Mouse (Mus musculus) right cerebral cortex, adult 2 months (tissue): Measurements from ENCODE around the gene Qtrt1.
"Not testable (repeated sequence)": the region's sequence is repeated elsewhere in the genome, so short reads cannot be mapped to it uniquely, and the experiment has no call there.

Source experiments
- DNase-seq, 2 experiments: peaks; one replicate each; pipeline ENCODE4 v3.0.0; 2021 to 2022; ENCODE audit warnings: low spot score in 2 of 2

The Qtrt1 gene

DNA sequence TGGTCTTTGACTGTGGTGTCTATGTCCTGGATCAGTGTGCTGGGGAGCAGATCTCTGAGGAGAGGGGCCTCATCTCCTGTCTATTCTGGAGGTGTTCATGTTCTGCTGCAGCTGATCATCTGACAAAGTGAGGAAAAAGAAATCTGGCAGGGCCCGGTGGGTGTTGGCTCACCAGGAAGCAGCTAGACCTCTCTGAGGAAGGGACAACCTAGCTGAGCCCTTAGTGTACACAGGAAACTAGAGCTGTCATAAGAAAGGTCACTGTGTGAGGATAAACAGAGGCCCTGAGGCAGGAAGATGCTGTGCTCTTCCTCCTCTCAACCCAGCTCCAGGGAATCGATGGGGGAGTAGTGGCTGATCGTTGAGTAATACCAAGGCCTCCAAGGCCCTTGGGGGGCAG lies 38.6 kb downstream of the Qtrt1 start:
- no peak for DNase-seq

DNA sequence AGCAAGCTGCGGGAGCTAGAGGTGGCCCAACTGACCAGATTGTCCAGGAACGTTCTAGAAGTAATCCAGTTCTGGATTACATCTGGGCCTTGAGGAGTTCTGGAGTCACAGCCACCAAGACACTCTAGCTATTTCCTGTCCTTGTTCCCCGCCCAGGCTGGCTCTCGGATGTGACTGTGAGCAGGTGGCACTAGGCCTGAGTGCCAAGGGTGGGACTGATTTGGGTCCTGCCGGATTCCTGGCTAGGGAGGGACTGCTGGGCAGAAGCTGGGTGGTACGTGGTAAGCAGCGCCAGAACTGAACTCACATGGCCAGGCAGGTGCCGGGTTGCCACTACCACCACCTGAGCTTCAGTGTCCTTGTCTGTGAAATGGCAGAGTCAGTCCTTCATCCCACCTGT lies 39.8 kb downstream of the Qtrt1 start:
- no peak for DNase-seq

DNA sequence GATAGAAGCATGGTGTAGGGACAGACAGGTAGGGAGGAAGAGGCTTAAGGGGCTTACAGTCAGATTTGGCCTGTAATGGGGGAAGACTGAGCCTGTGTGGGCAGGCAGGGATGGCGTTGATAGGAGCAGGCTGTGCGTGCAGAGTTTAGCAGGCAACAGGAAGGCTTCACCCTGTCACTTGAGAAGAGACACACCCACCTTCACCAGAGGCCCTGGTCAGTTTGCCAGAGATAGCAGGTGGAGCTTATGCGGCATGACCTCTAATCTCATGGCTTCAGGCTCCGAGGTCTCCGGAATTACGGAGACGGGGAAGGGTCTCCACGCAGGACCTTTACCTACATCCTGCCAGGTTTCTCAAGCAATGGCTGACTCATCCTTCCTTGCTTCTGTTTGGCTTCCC lies 40.2 kb downstream of the Qtrt1 start:
- no peak for DNase-seq

DNA sequence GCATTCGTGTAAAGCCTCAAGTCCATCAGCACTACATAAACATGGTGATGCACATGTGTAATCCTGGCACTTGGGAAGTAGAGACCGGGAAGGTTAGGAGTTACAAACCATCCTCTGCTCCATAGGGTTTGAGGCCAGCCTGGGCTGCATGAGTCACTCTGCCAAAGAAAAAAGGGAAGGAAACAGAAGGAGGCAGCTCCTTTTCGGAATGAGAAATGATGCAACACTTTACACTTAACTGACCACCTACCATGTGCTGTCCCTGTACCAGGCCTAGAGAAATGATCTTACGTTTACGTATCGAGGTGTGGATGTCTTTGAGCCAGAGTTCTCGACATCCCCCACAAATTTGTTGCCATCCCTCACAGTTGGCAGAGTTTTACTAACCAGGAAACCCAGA lies 41.4 kb downstream of the Qtrt1 start:
- no peak for DNase-seq

DNA sequence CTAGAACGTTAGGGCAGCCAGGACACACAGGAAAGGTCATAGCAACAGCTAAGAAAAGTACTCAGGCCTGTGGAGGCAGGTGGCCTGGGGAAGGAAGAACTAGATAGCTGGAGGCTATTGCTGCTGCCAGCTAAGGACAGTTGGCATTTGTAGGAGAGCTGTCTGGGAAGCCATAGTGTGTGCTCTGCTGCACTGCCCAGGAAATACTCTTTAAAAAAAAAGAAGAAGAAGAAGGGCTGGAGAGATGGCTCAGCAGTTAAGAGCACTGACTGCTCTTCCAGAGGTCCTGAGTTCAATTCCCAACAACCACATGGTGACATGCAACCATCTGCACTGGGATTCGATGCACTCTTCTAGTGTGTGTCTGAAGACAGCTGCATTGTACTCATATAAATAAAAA lies 41.8 kb downstream of the Qtrt1 start:
- no peak for DNase-seq

DNA sequence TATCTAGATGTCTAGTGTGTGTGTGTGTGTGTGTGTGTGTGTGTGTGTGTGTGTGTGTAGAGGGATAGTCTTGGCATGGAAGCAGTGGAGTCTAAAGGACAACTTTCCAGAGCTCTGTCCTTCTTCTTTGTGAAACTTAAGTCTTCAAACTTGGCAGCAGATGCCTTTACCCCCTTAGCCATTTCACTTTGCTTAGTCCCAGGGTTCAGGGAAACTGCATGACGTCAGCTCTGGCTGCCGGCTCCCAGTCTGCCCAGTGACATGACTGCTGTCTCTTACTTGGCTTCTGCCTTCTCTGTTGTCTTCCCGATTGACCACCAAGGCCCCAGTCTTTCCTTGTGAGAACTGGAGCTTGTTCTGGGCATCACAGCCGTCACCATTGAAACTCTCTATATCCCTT lies 42.9 kb downstream of the Qtrt1 start:
- no peak for DNase-seq

DNA sequence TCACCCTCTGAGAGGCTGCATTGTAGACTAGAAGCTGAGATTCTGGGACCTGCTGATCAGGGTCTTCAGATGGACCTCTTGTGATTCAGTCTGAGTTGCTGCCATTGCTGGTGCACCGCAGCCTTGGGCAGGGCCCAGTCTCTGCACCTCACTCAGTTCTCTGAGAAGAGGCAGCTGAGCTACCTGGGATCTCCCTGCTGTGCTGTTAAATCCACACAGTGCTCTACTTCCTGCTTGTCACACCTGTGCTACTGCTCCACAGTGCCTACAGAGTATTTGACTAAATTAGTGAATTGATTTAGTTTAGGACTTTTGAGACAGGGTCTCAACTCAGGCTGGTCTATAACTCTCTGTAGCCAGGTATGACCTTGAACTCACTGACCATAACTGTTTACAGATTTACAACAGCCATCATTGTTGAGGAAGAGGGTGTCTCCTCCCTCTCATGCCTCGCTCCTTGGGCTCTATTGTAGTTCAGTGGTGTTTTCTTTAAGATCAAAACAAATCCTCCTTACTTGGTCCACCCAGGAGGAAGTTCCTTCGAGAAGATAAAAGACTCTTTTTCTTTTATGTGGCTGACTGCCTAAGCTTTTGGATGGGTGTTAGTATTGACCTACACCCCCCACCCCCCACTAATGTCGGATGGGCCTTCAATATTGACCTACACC lies 43.6 kb downstream of the Qtrt1 start:
- DNase-seq, result no peak

DNA sequence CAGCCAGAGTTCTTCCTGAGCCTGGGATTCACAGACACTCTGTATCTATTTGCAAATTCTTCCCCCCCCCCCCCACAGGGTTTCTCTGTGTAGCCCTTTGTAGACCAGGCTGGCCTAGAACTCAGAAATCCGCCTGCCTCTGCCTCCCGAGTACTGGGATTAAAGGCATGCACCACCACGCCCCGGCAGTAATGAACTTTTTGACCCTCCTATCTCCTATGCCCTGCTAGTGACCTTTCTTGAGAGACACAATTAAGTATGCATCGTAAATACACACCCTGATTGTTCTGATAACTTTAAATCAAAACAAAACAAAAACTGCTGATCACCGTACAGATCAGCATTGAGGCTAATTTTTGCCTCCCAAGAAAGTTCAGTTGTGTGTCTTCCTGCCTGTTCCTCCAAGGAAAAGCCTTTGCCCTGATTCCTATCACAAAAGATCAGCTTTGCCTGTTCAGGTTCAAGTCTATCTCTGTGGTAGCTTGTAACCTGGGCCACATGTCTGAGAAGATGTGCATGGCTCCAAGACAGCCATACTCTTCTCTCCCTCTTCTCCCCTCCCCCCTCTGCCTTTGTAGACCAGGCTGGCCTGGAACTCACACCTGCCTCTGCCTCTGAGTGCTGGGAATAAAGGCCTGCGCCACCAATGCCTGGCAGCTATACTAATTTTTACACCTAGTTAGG lies 44.8 kb downstream of the Qtrt1 start:
- DNase-seq, result no peak

DNA sequence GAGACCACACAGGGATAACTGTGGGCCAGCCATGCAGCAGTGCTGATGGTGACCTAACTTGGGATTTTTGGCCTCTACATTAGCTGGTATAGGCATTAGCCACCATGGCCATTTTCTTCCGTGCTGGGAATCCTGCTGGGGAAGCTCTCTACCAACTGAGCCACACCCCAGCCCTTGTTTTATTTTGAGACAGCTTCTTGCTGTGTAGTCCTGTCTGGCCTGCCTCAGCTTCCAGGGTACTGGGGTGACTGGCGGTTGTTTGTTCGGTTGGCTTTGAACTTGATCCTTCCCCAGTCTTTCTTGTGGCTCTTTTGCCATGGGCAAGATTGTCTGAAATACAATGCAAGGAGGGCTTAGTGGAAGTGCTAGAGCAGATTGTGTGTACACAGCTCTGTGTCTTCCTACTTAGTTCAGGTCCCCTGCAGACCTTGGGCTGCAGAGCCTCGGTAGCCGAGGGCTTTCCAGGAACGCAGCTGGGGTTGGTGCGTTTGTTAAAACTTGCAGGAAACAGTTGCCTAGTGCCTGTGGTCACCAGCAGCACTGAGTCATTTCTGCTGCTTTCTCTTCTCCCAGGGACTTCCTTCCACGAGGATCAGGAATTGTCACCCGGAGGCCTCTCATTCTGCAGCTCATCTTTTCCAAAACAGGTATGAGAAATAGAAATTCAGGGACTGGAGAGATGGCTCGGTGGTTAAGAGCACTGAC lies 45.4 kb downstream of the Qtrt1 start:
- no peak for DNase-seq

DNA sequence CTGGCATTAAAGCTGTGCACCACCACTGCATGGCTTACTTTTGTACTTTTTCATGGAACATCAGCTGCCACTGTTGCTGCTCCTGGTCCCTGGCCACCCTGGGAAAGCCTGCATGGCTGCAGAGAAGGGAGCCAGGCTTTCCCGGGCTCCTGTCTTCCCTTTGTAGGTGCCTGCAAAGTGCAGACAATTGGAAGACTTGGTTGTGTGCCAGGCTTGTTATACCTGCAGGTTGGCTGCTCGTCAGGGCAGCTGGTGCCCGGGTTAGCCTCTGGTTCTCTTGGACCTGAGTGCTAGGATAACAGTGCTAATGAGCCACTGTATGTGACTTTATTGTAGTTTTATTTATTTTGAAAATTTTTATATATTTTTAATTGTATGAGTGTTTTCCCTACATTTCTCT lies 47.2 kb downstream of the Qtrt1 start:
- no peak for DNase-seq

DNA sequence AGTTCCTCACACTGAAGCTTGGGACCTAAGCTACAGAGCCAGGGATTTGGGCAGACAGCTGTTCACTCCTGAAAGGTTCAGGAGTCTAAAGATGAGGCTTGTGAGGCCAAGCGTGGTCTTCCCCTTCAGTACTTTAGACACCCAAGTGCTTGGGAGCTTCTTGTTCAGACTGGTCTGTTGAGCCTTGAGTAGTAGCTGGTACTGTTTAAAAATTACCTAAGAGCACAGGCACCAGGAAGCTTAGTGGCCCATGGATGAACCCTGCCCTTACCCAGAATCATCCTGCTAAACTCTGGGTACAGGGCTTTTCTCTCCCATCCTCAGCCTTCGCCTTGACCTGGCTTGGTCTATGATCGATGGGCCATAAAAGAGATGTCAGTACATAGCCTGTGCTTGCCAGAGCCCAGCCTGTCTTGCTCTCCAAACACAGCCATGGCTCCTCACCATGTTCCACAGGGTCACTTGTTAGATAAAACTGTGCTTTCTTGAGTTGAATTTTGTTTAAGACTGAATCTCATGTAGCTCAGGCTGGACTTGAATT lies 48.8 kb downstream of the Qtrt1 start:
- DNase-seq, result no peak

DNA sequence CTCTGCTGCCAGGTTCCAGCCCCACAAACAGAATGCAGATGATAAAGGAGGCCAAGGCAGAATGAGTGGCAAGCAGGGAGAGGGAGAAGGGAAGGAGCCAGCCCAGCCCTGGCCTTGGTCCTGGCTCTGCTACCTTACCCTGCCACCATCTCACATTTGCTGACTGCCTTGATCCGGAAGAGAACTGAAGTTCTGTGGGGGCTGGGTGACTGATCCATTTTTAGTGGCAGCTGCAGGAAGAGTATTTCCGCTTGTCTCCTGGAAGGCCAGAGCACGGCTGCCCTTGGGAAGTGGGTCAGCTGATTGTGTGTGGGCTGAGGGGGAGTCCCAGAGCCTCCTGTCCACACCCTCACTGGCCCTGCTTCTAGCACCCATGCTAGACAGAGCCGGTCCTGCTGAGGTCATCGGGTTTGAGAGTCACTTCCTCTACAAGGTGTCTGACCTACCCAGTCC lies 51.5 kb downstream of the Qtrt1 start:
- peak in 1 of 2 experiments; percentile 47 for DNase-seq

DNA sequence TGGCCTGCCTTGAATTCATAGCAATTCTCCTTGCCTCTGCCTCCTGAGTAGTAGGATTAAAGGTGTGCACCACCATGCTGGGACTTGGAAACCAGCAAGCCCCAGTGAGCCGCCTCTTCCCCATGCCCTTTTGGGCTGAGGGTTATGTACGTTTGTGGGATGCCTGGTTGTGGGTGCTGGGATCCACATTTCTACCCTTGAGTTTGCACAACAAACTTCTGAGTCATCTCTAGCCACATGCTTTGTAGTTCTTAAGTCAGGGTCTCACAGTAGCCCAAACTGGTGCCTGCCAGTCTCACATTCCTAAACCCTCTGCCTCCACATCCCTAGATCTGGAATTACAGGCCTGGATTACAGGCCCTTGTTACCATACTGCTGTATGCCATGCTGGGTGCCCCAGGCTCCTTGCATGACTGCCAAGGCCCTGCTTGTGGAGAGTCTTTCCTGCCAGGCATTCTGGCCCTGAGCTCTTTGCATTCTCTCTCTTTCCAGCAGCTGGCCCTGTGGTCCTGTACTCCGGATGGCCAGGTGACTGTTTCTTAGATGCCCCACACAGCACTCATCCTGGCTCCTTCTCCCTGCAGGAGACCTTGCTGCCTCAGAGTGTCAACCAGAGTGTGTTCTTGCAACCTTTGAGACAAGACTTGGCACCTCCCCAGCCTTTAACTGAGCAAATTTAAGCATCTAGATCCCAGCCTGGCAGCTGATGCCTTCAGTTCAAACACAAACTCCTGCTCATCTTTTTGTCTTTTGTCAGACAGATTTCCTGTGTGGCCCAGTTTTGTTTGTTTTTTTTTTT lies 52.3 kb downstream of the Qtrt1 start:
- no peak for DNase-seq

DNA sequence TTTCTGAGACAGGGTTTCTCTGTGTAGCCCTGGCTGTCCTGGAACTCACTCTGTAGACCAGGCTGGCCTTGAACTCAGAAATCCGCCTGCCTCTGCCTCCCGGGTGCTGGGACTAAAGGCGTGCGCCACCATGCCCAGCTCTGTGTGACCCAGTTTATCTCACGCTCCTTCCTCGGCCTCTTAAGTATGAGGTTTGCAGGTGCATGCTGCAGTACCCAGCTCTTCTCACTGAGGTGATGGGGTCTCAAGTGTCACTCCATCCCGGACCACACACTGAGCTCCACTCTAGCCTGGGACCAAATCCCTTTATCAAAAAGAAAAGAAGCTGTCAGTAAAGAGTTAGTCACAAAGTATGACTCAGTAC lies 52.9 kb downstream of the Qtrt1 start:
- DNase-seq, result not testable (repeated sequence)

DNA sequence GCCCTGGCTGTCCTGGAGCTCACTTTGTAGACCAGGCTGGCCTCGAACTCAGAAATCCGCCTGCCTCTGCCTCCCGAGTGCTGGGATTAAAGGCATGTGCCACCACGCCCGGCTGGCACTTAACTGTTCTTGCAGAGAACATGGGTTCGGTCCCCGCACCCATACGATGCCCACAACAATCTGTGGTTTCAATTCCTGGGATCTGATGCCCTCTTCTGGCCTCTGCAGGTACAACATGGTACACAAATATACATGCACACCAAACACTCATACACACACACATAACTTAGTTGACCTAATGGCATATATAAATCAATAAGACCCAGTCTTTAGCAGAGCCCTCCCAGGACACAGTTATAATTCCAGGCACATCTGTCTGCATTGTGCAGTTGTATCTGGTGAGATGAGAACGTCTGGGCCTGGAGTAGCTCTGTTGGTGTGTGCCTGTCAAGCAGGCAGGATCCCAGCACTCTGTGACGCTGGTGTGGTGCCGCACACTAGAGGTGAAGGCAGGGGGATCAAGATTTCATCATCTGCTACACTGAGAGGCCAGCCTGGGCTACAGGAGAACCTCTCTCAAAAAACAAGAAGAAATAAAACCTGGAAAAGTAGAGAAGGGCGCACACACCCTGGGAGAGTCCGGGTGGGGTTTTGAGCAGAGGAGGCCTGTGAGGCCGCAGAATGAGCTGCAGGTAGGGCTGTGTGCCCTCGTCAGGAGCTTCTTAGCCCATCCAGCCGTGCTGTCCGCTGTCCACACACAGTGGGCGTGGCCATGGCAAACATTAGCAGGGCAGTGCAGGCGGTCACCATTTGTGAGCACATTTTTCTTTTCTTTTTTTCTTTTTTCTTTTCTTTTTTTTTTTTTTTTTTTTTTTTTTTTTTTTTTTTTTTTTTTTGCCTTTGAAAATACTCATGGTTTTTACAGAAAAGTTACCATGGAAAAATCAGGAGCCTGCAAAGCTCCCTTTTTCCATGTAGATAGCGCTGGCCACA lies 57.7 kb downstream of the Qtrt1 start:
- peak; percentile 66 to 67 for DNase-seq
